Mouse (Mus musculus) c-Kit-negative CD71-positive TER-119-positive erythroid progenitor cells, embryonic 14.5 days (primary cell): ENCODE results near the gene Tceanc2.

ENCODE experiments used
- DNase-seq: peaks from one replicate; pipeline ENCODE4 v3.0.0-alpha.2; 2013; ENCODE audit warnings: low read depth, low spot score

The Tceanc2 gene

DNA sequence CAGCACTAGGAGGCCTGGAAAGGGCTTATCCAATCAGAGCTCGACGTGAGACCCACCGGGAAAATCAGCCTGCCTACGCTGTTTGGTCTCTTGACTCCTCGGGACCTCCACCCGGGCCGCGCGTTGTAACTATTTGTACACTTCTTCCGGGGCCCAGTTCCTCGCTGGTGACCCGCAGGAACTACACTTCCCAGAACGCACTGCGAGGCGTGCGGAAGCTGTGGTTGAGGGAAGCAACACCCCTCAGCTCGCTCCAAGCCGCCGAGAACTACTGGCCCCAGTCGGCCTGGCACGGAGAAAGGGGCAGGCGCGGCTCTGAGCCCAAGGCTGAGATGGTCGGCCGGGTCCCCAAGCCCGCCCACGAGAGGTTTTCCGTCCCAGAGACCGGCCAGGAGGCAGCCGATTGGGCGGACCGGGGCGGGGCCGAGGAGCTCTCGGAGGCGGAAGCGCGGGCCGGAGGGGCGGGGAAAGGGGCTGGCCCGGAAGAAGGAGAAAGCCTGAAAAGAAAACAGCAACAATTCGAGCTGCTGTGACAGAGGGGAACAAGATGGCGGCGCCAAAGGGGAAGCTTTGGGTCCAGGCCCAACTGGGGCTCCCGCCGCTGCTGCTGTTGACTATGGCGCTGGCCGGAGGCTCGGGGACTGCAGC lies 610 bp downstream of the Tceanc2 start, which contains the start of gene Tmem59:
TSS of gene Tmem59 (plus strand) at position 218 of the 648 bp plus-strand sequence.
- DNase-seq: peak; percentile 89

DNA sequence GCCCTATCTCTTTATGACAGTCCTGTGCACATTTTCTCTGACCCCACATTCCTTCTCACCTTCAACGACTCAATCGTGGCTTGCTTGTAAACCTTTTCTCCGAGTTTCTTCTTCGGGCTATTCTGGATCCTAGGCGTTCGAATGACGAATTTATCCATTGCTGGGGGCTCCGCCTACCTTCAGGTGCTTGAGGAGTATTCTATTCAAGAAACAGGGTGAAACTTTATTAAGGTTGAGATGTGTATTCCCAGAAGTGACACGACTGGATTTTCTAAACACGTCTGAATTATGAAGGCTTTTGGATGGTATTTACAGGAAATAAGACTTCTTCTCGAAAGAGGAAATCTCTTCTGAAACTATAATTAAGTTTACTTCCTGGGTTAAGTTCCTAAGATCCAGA lies 1.4 kb downstream of the Tceanc2 start:
- DNase-seq: no peak

DNA sequence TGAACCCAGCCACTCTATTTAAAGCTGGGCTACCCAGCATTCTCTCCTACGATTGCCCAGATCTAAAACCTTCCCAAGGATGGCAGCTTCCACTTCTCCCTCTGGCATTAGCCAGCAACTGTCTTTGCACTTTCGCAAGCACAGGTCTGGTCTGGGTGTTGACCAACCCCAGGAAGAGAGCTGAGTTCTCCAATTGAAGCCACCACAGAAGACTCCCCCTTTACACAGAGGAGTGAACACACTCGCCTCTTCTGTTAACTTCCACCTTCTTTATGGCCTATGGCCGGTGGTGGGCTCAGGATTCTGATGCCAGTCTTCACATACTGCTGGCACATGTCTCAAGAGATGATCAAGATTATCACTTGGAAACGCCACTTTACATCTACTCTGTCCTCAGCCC lies 11.1 kb downstream of the Tceanc2 start:
- no peak for DNase-seq

DNA sequence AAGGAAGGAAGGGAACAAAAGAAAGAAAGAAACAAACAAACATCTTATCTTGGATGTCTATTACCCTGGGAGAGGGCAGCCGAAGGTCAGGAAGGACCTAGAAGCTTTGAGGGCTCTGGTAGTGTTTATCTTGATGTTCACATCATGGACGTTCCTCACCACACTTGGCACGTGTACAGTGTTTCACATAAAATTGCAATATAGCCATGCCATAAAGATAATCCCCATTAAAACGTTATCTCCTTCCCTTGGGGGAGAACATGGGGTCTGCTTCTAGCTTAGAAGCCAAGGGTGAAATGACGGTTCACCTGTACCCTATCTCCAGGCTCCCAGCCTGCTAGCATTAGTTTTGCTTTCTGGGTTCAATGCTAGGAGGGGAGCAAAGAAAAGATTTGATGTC lies 12.2 kb downstream of the Tceanc2 start:
- DNase-seq: no peak

DNA sequence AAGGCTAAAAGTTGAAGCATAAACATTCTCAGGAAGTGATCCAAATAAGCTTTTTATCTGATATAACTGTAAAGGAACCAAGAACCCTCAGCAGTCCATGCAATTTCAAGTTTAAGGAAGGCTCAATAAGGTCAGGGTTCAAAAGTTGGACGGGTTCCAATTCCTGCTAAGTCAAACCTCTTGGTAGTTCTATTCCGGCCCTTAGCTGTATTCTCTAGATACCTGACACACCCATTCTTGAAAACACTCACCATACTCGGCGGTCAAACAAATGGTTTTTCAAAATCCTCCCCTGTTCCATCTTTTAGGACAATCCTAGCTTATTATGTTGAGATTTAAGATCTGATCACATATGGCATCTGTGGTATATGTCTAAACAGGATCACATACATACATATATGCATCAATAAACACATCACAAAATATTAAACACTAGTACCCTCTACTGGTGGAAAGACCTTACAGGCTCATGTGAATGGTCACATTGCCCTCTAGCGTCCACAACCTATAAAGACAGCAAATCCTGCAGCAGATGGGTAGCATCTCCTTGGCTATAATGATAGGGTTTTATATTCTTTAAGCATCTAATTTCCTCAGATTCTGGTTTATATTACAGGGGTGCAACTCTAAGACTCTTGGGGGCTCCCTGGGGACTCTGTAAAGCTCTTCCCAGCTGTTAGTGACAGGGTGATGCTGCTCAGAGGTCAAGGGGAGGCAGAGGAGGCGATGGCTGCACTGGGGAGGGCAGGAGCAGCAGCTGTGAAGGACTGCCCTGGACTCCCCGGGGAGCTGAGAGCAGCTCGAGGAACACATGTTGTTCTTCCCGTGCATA lies 14.9 kb downstream of the Tceanc2 start:
- DNase-seq: peak; percentile 63

DNA sequence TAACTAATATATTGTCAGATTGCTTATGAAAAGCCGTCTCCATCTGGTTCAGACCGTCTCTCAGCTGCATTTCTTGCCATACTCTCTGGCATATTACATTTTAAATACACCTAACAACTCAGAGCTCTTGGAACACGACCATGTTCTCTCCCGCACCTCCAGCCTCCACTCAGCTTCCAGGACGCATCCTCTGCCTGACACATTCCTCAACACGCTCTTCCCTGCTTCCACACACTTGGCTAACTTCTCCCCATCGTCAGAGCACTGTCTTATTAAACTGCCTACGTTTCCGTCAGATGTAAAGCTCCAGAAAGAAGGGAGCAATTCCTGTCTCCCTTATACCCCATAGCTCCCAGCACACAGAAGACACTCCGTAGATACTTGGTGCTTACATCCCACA lies 15.6 kb downstream of the Tceanc2 start:
- no peak for DNase-seq

DNA sequence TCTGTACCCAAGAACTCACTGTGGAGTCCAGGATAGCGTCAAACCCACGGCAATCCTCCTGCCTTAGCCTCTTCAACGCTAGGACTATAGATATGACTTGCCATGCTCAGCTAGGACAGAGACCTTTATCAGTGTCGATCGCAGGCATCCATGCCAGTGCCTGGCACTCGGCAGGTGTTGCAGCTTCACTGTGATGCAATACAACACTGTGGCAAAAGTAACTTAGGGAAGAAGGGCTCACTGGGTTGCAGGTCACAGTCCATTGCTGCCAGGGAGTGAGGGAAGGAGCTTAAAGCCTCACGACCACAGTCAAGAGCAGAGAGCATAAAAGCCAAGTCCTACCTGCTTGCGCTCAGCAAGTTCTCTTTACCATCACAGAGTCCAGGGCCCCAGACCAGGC lies 18.7 kb downstream of the Tceanc2 start:
- no peak for DNase-seq

DNA sequence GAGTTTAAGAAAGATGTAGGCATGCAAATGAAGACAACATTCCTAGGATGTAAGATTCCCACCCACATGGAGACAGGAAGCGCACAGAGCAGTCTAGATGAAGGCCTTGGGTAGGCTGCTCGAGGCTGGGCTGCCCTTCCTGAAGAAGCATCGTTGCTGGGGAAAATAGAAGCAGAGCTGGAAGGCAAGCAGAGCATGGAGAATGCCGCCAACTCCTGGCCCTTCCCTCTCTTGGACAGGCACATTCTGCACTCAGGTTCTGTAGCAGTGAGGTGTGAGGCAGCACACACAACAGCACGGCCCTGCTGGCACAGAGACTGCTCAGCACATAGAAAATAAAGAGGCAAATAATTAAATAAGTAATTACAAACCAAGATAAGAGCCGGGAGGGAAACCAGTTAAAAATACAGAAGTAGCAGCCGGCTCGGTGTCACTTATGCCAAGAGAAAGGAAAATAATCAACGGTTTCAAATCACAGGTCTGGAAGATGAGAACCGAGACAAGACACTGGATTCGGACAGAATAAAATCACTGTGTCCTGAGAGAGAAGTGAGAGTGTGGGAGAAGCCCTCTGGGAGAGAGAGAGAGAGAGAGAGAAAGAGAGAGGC lies 19.6 kb downstream of the Tceanc2 start:
- no peak for DNase-seq

DNA sequence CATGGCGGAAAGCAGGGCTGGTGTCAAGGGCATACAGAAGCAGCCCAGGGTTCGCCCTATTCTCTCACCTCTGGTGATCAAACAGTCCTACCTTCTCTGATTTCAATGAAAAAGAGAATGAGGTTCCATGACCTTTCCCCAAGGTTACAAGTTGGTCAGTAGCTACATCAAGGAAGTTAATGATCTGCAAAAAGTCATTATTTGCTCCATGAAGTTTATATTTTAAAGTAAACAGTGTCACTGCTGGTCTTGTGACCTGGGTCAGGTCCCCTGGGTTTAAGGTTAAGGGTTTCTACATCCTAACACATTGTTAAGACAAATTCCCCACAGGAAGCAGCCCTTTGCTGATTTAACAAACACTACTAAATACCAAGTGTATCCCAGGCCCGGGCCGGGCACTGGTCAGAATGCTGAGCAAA lies 21.9 kb downstream of the Tceanc2 start:
- DNase-seq: no peak

DNA sequence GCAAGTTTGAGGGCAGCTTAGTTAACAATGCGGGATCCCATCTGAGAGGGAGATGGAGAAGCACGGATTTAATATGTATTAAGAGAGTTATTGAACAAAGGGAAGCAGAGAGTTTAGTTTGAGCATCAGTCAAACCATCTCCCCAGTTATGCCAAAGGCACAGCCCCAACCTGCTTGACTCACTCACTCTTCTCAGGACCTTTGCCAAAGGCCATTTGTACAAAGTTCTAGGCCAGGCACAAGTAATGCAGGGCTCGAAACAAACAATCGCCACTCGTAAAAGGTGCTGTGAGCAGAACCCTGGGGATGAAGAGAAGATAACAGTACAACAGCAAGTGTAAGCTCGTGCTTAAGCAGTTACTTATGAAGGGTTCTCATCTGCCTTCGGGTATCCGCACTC lies 26.3 kb downstream of the Tceanc2 start:
- DNase-seq: no peak

DNA sequence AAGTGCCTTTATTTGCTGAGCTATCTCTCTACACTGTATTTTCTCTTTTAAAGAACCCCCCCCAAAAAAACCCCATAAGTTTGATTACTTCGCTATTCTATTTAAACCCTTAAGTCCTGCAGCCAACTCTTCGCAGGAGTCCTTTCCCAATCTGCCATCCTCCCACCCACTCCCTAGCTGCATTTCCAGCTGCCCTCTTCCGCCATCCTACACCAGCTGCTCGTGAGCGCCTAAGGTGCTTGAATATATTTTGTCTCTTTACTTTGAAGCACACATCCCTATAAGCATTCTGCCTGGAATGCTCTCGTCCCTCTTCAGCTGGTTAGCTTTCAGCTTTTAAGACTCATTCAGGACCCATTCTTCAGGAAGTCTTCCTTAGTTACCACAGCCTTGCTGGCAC lies 27.9 kb downstream of the Tceanc2 start:
- no peak for DNase-seq

DNA sequence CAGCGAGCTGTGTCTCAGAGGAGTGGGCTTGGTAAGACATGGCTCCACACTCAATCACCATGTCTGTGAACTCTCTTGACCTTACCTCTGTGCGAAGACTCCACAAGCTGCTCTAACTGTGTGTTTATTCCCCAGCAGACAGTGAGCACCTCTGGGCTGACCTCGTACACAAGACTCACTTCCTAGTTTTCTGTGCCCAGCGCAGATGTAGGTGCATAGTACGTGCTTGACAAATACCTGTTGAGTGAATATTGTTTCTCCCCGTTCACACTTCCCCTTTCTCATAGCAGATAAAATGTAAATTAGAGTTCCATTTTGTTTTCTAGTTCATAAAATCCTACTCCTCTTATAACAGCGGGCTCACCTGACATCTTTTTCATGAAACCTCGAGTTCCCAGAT lies 35.4 kb downstream of the Tceanc2 start:
- DNase-seq: no peak

DNA sequence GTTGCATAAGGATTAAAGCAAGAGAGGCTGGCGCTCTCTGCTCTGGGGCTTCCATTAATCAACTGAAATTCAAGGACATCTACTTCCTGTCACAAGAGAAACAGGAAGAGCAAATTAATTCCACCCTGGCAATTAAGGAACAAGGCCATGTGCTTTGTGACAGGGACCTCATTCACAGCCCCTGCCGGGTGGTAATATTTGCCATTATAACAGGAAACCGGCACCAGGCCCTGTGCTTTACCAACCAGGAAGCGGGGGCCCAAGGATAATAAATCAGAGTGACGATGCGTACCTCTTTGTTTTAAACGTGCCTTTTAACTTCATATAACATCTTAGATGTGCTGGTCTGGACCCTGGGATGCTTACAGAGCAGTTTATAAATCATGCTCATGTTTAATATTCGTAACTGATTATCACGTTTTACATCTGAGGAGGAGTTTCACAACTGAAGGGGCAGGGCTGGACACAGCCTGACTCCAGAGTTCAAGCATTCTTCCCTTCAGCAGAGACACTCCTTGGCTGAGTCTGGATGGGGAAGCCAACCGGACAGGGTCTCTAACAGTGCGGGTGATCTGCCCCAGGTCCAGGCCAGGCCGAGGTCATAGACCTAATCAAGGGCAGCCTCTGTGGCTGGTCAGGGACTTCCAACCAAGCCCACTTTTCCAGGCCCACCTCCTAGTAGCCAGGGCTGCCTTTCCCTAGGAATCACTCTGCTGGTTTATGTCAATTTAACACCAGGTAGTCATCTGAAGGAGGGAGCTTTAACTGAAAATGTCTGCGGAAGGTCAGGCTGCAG lies 38.9 kb downstream of the Tceanc2 start:
- DNase-seq: no peak

DNA sequence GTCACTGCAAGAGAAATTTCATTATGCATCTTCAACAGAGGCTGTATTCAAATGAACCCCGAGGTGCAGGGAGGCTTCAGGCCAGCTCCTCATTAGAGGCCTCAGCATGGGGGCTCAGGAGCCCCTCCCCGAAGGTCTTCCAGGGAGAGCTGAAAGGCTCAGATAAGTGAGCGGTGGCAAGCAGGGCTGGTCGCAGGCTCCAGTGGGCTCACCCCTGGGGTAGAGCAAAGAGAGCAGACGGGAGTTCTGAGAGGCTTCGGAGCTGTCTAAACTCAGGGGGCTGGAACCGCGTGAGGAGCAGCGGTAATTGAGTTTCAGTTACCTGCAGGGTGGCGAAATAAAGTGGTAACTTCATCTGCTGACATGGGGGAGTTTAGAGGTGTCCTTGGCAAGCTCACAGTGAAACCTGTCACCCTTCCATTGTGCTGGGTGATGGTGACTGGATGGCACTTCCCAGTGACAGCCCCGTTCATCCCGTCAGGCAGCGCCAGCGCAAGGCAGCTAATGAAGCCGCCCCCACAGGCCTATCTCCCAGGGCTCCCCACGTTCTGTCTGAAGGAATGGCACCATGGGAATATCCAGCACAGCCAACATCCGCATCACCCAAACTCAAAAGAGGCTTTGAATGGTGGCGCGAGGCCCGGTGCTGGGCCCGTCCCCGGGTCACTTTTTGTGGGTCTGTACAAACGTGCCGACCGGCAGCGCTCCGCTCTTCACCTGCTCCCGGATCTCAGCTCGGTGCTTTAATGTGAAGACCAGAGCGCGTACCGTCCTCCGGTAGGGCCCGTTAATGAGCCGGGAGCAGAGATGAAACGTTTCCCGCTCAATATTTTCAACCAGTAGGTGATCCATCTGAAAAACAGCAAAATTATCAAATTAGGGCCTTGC lies 39.7 kb downstream of the Tceanc2 start:
- DNase-seq: no peak

DNA sequence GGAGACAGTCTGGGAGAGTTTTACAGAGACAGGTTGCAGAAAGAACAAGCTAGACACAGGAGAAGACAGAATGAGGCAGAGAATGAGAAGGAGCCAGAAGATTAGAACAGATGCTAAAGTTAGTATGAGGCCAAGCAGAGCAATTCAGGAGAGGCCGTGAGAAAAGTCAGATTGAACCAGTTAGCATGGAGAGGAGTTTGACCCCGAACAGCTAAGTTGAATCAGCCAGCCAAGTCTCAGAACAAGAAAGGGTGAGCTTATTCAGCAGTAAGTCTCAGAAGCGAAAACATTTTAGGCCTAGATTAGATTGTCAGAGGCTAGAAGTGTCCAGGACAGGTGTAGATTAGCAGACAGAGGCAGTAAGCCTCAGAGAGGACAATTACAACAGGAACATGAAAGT lies 42.4 kb downstream of the Tceanc2 start:
- no peak for DNase-seq

DNA sequence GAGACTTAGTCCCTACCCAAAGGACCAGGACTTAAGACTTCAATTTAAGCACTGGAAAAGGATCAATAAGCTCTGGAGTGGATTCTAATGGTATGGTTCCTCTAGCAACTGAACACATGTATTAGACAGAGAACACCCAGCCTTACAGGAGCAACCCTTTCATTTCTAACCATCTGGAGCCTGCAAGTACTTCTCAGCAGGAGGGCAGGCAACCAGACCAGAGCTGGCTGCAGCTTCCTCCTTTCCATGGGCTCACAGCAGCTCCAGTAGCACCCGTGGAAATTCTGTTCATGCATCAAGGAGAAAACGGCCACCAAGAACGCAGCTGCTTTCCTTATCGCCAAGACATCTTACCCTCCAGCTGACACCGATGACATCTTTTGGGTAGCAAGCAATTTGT lies 43.3 kb downstream of the Tceanc2 start:
- no peak for DNase-seq

DNA sequence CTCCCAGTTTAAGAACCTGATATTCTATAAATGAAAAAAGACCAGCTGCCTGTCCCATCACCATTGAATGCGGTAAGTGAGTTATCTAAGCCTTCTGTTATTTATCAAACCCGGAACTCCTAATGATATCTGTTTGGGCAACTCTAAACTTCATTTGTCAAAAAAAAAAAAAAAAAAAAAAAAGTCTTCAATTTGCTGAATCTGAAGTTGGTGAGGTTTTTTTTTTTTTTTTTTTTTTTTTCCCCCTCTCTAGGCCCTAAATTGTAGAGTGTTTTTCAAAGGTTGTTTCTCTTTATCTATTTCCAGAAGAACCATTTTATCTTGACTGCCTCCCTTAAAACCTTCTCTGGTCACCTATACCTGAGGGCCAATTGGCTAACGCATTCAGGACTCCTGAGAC lies 44.0 kb downstream of the Tceanc2 start:
- no peak for DNase-seq

DNA sequence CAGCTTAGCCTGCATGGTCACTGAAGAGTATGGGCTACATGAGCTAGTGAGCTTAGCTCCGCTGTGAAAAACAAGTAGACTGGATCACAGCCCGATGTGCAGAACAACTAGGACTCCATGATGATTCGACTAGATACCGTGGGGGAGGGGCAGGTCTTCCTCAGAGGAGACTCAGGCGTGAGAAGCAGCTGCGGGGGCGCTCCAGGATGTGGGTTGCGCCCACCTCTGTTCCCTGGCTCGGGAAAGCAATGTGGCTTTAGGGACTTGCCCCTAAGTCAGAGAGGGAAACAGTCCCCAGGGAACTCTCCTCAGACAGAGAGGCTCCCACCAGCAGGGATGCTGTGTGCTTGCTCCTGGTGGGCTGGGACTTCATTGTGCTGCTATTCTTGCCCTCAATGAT lies 48.4 kb downstream of the Tceanc2 start:
- no peak for DNase-seq

DNA sequence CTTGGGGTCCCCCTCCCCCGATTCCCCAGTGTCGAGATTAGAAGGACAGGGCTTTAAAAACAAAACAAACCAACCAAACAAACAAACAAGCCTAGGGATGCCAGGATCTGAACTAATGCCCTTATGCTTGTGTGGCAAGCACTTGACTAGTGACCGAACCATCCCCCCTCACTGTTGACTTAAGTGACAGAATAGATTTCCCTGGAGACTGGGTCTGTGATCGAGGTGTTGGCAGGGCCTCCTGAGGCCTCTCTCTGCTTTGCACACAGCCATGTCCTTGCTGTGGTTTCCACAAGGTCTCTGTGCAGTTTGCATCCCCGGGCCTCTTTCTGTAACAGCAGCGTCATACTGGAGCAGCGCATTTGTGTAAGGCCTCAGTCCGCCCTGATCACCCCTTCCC lies 49.5 kb downstream of the Tceanc2 start:
- no peak for DNase-seq

DNA sequence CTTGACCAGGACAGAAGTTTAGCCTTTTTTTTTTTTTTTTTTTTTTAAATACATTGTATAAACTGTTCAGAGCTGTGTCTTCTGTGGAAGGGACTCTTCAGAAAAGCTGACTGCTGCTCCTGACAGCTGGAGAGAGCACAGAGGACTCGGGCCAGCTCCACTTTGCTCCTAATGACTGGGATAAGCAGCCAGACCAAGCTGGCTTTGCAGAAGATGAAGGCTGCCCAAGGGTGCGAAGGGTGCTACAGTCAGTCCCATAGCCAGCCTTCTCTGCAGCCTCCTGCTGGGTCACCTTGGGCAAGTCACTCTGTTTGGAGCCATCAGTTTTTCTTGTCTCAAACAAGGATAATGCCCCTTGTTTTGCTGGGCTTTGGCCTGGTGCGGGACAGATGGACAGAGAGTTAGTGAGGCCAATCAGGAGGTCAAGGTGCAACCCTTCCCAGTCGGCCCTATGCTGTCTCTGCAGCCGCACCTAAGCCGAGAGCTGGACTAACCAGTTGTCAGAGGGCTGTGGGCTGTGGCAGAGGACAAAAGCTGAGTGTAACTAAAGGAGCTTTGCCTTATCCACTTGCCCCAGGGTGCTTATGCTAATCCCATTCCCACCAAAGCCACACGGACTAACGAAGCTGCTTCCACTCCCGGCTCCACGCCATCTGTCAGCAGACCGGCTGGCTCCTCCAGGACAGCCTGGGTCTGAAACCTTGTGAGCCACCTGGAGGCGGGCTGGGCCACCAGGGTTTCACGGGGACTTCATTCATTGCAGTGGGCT lies 50.8 kb downstream of the Tceanc2 start:
- DNase-seq: no peak
